Mouse (Mus musculus) macrophage (primary cell): ENCODE results near the gene Hoxb13. TPM values are rescaled to one million over a fixed set of nuclear protein-coding genes. Genes with fewer than 3 reads are reported as not detected.

Experiments
- H3K27ac ChIP-seq: fragments of 350-480 bp; formaldehyde crosslinking; 2 replicates; pipeline ENCODE4 v1.9.0; 2021
- H3K36me3 ChIP-seq: fragments of 350-480 bp; formaldehyde crosslinking; 2 replicates; pipeline ENCODE4 v1.9.0; 2021; ENCODE audit errors: inconsistent target
- H3K4me3 ChIP-seq: fragments of 350-480 bp; formaldehyde crosslinking; 2 replicates; pipeline ENCODE4 v1.9.0; 2021; ENCODE audit errors: inconsistent target
- H3K79me2 ChIP-seq: fragments of 350-480 bp; formaldehyde crosslinking; 2 replicates; pipeline ENCODE4 v1.9.0; 2021; ENCODE audit errors: inconsistent target
- WGBS: methylation state at CpG from one replicate; pipeline ENCODE4 v1.1.7; 2026; ENCODE audit warnings: inconsistent platforms; ENCODE audit not compliant: missing documents; 5-methylcytosine and 5-hydroxymethylcytosine counted together
- polyA plus RNA-seq: library from polyadenylated mRNA; stranded (reverse); fragments of 250-400 nt; gene quantifications from 3 replicates; pipeline ENCODE4 v1.2.4, GENCODE M21; 2018; ENCODE audit warnings: inconsistent platforms

Hoxb13 gene
- polyA plus RNA-seq, 1 experiment from 2014 or later: not detected

DNA sequence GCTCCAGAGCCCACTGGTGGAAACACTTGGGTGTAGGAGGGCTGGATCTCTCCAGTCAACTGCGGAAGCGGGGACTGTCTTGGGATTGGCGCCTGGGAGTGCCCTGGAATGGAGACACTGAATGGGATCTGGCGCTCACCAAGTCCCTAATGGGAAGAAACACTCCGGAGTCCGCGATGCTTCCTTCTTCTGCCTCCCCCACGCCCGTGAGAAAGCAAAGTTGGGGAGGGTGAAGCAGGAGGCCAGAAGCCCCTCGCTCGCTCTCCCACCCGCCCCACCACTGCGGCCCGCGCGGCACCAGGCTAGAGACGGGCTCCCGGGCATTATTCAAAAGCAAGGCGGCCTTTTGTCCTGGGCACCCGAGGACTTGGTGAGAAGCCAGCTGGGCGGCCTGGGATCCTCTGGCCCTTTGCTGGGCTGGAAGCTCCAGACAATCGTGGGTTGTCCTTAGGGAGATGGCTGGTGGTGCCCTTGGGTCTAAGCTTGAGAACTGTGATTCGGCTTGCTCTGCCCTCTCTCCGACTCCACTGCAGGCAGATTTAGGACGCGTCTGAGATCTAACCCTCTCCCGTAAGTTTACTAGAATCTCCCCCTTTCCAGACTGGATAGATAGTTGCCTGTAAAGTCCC, 16.5 kb upstream of the Hoxb13 start:
- no peak overlapping the region for H3K27ac ChIP-seq
- 5% methylated on average over 27 of the region's 27 CpGs for WGBS
- no peaks in the 10 kb centered on the region for H3K79me2 ChIP-seq
- no peak overlapping the region for H3K4me3 ChIP-seq
- no peaks in the 10 kb centered on the region for H3K36me3 ChIP-seq

DNA sequence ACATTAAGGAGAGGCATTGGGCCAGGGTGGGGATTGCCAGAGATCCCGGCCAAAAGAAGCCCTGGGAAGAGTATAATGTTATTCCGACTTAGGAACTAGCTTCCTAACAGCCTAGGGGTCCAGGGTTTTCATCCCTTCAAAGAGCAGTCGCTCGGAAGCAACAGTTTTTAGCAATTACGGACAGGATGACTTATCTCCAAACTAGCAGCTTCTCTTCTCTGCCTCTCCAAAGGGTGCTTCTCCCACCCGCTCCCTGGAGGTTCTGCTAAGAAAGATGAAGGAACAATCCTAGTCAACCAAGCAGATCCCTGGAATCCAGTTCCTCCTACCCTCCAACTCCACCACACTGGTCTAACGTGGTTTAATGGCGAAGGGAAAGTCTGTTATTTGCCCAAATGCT, 15.8 kb upstream of the Hoxb13 start:
- H3K36me3 ChIP-seq: no peaks in the 10 kb centered on the region
- no peak overlapping the region for H3K4me3 ChIP-seq
- H3K27ac ChIP-seq: no peak overlapping the region
- H3K79me2 ChIP-seq: no peaks in the 10 kb centered on the region
- 13% methylated on average over 8 of the region's 8 CpGs for WGBS

DNA sequence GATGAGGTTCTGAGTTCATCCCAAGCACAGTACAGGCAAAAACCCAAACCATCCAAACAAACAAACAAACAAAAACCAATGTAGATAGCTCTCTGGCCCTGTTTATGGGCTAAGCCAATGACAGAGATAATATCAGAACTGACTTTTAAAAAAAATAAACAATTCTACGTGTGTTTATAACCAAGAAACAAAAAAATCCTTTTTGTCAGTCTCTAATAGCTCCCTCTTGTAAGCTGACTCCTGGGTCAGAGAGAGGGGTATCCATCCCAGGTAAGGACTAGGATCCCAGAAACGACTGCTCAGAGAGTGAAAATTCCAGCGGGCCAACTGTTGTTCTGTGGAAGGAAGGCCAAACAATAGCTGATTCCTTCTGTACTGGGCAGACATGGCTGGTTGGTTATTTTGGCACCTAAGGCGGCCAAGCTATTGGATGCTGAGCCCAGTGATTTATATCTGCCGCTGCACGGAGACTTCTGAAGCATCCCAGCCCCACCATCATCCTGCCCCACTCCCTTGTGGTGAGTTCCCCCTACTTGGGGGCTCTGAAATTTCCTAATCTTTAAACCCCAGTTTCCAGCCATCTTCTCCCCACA, 15.1 kb upstream of the Hoxb13 start:
- H3K27ac ChIP-seq: no peak overlapping the region
- H3K4me3 ChIP-seq: no peak overlapping the region
- H3K36me3 ChIP-seq: no peaks in the 10 kb centered on the region
- WGBS: 7% methylated on average over 6 of the region's 6 CpGs
- no peaks in the 10 kb centered on the region for H3K79me2 ChIP-seq

DNA sequence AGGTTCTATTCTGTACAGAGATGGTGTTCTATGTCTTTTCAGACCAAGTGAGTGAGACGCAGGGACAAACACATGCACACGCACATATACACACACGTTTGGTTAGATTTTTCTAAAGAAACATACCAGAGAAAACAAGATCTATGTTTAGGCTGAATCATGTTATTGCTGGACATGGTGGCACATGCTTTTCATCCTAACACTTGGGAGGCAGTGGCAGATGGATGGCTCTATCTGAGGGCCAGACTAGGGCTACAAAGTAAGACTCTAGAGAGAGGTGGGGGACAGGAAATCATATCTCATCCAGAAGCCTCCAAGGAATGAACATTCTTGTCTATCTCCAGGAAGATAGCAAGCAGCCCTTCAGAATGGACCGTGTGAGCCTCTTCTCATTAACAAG, 13.1 kb upstream of the Hoxb13 start:
- 37% methylated on average over 4 of the region's 4 CpGs for WGBS

DNA sequence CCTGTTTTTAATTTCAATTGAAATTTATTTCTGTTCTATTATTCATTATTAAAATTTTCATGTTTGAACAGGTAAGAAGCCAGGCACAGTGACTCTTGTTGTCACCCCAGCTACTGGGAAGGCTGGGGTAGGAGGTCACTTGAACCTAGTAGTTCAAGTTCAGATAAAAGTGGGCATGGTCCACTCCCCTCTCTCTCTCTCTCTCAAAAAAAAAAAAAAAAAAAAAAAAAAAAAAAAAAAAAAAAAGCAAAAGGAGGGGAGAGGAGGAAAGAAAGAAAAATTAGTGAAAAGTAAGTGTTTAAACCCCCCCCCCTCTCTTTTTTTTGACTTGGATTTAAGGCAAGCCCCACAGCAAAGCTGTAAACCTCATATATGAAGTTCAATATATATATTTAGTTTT, 9.9 kb upstream of the Hoxb13 start:
- H3K79me2 ChIP-seq: no peaks in the 10 kb centered on the region
- H3K27ac ChIP-seq: no peak overlapping the region
- no peak overlapping the region for H3K4me3 ChIP-seq
- no peaks in the 10 kb centered on the region for H3K36me3 ChIP-seq

More for the DNA sequence above, 13.1 kb upstream of the Hoxb13 start:
- Histone ChIP-seq H3K79me2 (no peaks in the 10 kb centered on the region), H3K36me3 (no peaks in the 10 kb centered on the region), H3K4me3 (no peak overlapping the region), H3K27ac (no peak overlapping the region)

DNA sequence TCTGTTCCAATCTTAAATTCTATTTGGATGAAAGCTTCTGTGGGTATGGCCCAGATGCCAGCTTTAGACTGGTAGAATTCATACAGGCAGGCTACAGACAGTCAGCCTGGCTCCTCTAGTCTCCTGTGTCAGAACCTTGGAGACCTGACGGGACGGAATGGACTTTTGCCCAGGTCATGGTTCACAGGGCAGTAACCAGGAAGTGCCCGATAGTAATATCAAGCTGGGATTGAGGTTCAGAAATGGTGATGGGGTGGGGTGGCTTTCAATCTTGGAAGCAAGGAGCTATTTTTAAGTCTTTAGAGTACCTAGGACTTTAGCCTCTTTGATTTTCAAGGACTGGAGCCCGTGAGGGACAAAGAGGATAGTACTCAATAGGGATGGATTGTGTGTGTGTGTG, 6.8 kb upstream of the Hoxb13 start:
- Histone ChIP-seq H3K27ac (no peak overlapping the region), H3K36me3 (no peaks in the 10 kb centered on the region), H3K4me3 (no peak overlapping the region), H3K79me2 (no peaks in the 10 kb centered on the region)
- 16% methylated on average over 4 of the region's 4 CpGs for WGBS

DNA sequence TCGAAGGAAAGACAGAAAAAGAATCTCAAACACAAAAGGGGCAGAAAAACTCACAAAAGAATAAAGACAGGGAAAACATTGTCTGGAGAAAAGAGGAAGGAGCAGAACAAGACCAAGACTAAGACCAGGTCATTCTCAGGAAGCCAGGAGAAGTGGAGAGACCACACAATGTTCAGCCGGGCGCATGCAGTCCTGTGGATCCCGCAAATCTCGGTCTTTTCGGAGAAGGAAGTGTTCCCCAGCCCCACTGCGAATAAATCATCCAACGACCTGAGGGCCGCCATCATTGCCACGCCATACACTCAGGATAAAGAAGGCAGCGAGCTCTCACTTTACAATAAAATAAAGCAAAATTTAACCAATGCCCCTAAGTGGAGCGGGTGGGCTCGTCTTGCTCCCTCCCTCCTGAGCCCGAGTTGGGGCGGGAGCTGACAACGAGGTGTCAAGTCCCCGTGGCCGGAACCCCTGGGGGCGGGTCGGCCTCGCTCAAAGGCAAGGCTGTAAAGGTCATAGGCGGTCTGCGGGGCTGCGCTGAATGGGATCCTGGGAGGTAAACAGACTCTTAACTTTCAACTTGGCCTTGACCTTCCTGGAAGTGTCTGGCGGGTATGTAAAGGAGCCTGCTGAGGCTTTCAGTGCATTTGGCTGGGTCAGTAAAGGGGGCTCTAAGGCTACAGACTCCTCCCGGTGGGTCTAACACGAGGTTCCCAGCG, 4.2 kb upstream of the Hoxb13 start:
- H3K27ac ChIP-seq: no peak overlapping the region
- no peak overlapping the region for H3K4me3 ChIP-seq
- H3K79me2 ChIP-seq: no peaks in the 10 kb centered on the region
- 5% methylated on average over 28 of the region's 28 CpGs for WGBS
- H3K36me3 ChIP-seq: no peaks in the 10 kb centered on the region

DNA sequence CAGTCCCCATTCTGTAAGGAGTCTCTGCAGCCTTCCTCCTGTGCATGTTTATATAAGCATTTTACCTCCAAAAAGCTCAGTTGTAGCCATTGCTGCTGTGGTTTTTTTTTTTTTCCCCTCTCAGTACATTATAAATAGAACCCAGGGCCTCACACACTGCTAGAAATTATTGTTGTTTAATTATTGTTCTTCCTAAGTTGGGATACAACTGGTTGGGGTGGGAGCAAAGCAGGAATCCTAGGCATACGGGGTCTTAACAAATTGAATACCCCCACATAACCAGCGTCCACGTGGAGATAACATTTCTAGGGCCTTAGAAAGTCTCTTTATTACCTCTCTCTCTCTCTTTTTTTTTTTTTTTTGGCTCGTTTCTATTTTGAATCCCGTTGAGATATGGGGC, 3.0 kb upstream of the Hoxb13 start:
- WGBS: 10% methylated on average over 5 of the region's 5 CpGs
- no peak overlapping the region for H3K4me3 ChIP-seq

DNA sequence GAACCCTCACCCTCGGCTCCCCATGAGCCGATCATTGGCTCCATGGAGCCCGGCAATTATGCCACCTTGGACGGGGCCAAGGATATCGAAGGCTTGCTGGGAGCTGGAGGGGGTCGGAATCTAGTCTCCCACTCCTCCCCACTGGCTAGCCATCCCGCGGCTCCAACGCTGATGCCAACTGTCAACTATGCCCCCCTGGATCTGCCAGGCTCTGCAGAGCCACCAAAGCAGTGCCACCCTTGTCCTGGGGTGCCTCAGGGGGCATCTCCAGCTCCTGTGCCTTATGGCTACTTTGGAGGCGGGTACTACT, 240 bp downstream of the Hoxb13 start:
- H3K36me3 ChIP-seq: no peaks in the 10 kb centered on the region
- no peaks in the 10 kb centered on the region for H3K79me2 ChIP-seq
- H3K27ac ChIP-seq: no peak overlapping the region
- 4% methylated on average over 10 of the region's 10 CpGs for WGBS
- H3K4me3 ChIP-seq: no peak overlapping the region

More for the DNA sequence above, 3.0 kb upstream of the Hoxb13 start:
- Histone ChIP-seq H3K36me3 (no peaks in the 10 kb centered on the region), H3K79me2 (no peaks in the 10 kb centered on the region), H3K27ac (no peak overlapping the region)

DNA sequence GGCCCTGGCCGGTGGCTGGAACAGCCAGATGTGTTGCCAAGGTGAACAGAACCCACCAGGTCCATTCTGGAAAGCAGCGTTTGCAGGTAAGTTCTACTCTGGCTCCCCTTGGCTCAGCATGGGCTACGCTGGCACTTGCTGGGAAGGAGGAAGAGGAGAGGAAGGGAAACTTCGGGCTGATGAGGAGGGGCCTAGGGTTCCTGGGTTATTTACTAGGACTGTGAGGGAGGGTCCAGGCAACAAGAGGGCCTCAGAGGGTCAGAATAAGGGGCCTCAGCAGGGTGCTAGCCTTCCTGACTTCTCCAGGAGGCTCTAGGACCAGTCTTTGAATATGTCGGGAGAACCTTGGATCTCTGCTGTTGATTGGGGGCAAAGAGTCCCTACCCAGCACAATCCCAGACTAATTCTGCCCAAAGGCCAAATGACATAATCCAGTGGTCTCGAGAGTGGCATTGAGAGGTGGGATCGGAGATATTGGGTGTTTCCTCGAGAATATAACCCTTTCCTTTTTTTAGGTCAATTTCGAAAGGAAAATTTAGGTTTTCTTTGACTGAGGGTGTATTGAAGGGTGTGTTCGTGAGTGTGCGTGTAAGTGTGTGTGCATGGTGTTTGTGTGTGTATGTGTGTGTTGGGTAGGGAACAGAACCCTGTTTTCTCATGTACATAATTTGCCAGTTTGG, 985 bp downstream of the Hoxb13 start:
- Histone ChIP-seq H3K4me3 (no peak overlapping the region), H3K27ac (no peak overlapping the region), H3K36me3 (no peaks in the 10 kb centered on the region), H3K79me2 (no peaks in the 10 kb centered on the region)
- 20% methylated on average over 11 of the region's 11 CpGs for WGBS

DNA sequence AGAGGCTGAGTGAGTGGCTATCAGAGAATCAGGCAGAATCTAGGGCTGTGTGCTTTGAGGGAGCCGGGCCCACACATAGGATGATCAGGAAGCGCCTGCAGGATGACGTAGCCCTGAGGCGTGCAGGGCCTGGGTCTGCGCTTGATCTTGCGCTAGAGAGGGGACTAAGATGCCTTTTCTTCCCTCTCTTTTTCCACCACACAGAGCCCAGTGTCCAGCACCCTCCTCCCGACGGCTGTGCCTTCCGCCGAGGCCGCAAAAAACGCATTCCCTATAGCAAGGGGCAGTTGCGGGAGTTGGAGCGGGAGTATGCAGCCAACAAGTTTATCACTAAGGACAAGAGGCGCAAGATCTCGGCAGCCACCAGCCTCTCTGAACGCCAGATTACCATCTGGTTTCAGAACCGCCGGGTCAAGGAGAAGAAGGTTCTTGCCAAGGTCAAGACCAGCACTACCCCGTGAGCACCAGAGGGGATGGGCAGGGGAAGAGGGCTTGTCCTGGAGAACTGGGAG, 1.7 kb downstream of the Hoxb13 start:
- Histone ChIP-seq H3K27ac (no peak overlapping the region), H3K36me3 (no peaks in the 10 kb centered on the region), H3K79me2 (no peaks in the 10 kb centered on the region), H3K4me3 (no peak overlapping the region)
- 7% methylated on average over 20 of the region's 20 CpGs for WGBS

DNA sequence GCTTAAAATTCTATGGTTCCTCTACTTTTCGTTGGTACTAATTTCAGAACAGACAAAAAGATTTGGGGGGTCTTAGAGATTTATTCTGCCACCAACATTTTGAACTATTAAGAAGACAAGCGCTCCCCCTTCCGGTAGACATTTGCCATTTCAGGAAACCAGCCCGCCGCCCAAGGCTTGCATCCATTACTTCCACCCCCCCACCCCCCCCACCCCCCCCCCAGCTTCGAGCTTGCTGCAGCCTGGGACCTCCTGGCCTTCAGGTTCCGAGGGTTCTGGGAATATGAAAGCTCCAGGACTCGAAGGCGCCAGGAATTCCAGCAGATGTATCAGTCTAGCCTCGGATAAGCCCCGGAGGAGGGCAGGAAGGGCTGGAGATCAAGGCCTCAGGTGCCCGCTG, 4.5 kb downstream of the Hoxb13 start:
- H3K36me3 ChIP-seq: no peaks in the 10 kb centered on the region
- H3K27ac ChIP-seq: no peak overlapping the region
- 3% methylated on average over 9 of the region's 12 CpGs for WGBS
- H3K79me2 ChIP-seq: no peaks in the 10 kb centered on the region
- H3K4me3 ChIP-seq: no peak overlapping the region

DNA sequence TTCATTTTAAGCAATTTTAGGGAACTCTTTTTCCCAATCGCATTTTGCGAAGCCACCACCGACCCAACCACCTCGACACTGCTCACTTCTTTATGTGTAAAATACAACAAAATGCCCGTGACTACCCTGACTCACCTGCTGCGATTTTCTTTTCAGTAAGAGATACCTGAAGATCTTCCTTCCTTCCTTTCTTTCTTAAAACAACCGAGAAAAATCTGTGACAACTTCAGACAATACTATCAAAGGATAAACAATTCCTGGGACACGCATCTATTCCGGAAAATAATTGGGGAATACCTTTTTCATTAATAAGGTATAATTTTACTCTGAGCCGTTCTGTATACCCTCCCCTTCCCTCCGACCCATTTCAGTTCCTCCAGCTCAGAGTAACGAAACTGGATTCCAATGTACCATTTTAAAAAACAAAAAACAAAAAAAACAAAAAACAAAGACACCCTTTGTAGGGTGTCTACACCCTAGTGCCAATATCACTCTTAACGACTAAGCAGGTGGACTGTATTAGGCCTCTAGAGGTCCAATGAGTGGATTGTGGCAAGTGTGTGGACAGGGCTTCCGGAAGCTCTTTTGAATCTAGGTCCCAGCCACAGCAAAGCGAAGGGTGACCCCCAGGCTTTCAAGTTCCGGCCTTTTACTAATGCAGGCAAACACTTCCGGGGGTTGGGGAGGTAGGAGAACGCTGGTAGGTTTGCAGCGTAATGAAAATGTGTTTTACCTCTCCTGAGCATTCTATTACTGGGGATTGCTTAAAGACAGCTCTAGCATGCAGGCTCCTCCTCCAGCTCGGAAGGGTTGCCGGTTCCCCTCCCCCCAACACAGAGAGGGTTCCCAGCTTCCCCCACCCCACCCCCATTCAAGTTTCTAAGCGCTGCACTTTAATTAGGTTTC, 5.3 kb downstream of the Hoxb13 start:
- no peak overlapping the region for H3K27ac ChIP-seq
- no peak overlapping the region for H3K4me3 ChIP-seq
- WGBS: 8% methylated on average over 22 of the region's 22 CpGs
- H3K79me2 ChIP-seq: no peaks in the 10 kb centered on the region
- H3K36me3 ChIP-seq: no peaks in the 10 kb centered on the region

DNA sequence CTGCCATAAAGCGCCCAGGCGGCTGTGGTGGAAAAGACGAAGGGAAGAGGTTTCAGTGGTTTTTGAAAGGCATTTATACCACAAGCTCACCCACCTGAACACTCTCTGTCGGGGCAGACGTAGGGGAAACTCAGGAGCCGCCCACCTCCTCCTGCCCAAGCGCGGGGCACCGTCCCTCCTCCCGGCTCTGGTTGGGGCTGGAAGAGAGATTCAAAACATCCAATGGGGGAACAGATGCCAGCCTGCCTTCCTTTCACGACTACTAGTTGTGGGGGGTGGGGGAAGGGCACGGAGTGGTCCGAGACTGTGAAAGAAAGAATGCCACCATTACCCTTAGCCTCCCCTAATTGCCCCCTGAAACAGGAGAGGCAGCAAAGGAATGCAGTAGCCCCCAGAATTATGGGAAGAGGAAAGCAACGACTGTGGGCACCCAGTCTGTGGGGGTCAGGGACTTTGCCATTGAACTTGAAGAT, 6.1 kb downstream of the Hoxb13 start:
- Histone ChIP-seq H3K79me2 (no peaks in the 10 kb centered on the region), H3K4me3 (no peak overlapping the region), H3K27ac (no peak overlapping the region), H3K36me3 (no peaks in the 10 kb centered on the region)
- 4% methylated on average over 14 of the region's 14 CpGs for WGBS
